Mouse (Mus musculus) MEL (cell line): ENCODE results near the gene Tamm41. TPM values are rescaled to one million over a fixed set of nuclear protein-coding genes. Genes with fewer than 3 reads are reported as not detected.

Source experiments
- DNase-seq: peaks from one replicate; pipeline ENCODE4 v3.0.0; 2011; ENCODE audit warnings: low read depth, low spot score
- H3K27ac ChIP-seq: 2 replicates; pipeline ENCODE4 v1.5.1; 2012; ENCODE audit warnings: low read depth, mild to moderate bottlenecking, control low read depth, low read length, moderate library complexity; ENCODE audit not compliant: control insufficient read depth
- H3K27me3 ChIP-seq, 2 experiments: fragments of 150-350 bp in 1 of 2; sonication (generic) in 1 of 2; 2 replicates each; pipeline ENCODE4 v1.6.1; 2012; ENCODE audit warnings: low read length in 2 of 2, mild to moderate bottlenecking in 2 of 2, improper control_type of control experiment in 1 of 2, moderate library complexity in 1 of 2; ENCODE audit not compliant: insufficient read depth in 2 of 2, control insufficient read depth in 1 of 2
- H3K36me3 ChIP-seq, 2 experiments: 2 replicates each; pipeline ENCODE4 v1.6.1; 2012 to 2014; ENCODE audit warnings: low read length in 2 of 2, improper control_type of control experiment in 1 of 2, inconsistent platforms in 1 of 2, mild to moderate bottlenecking in 1 of 2; ENCODE audit not compliant: insufficient read depth in 2 of 2, control insufficient read depth in 1 of 2
- H3K4me1 ChIP-seq, 2 experiments: fragments of 150-350 bp in 1 of 2; sonication (generic) in 1 of 2; 2 replicates each; pipeline ENCODE4 v1.6.1; 2012; ENCODE audit warnings: low read length in 2 of 2, improper control_type of control experiment in 1 of 2, mild to moderate bottlenecking in 1 of 2; ENCODE audit not compliant: insufficient read depth in 2 of 2, control insufficient read depth in 1 of 2
- H3K4me3 ChIP-seq, 2 experiments: fragments of 150-350 bp in 1 of 2; sonication (generic) in 1 of 2; 2 replicates each; pipeline ENCODE4 v1.5.1; 2012; ENCODE audit warnings: low read depth in 2 of 2, low read length in 2 of 2, mild to moderate bottlenecking in 2 of 2, moderate library complexity in 2 of 2, control low read depth in 1 of 2, improper control_type of control experiment in 1 of 2; ENCODE audit not compliant: control insufficient read depth in 1 of 2, insufficient read depth in 1 of 2
- H3K79me2 ChIP-seq: 2 replicates; pipeline ENCODE4 v1.6.1; 2012; ENCODE audit warnings: mild to moderate bottlenecking, low read length, moderate library complexity; ENCODE audit not compliant: control insufficient read depth, poor library complexity, insufficient read depth
- H3K9ac ChIP-seq: 2 replicates; pipeline ENCODE4 v1.6.1; 2012; ENCODE audit warnings: low read depth, mild to moderate bottlenecking, control low read depth, low read length, moderate library complexity; ENCODE audit not compliant: control insufficient read depth, poor library complexity, severe bottlenecking
- H3K9me3 ChIP-seq: fragments of 150-350 bp; sonication (generic); replicated peaks from 2 replicates; pipeline ENCODE4 v1.6.1; 2012; ENCODE audit warnings: mild to moderate bottlenecking, low read length, improper control_type of control experiment, moderate library complexity; ENCODE audit not compliant: insufficient read depth
- BHLHE40 ChIP-seq: IDR thresholded peaks from 2 replicates; pipeline ENCODE4 v1.6.1; 2012; ENCODE audit warnings: low read depth, mild to moderate bottlenecking, inconsistent platforms, low read length, improper control_type of control experiment, borderline replicate concordance
- CHD1 ChIP-seq: IDR thresholded peaks from 2 replicates; pipeline ENCODE4 v1.6.1; 2012; ENCODE audit warnings: low read depth, mild to moderate bottlenecking, inconsistent platforms, low read length, improper control_type of control experiment
- CTCF ChIP-seq, 3 experiments: IDR thresholded peaks in 2 of 3; conservative IDR thresholded peaks in 1 of 3; 2 replicates each; pipeline ENCODE4 v1.5.1; 2011 to 2012; ENCODE audit warnings: low read length in 3 of 3, low read depth in 2 of 3, mild to moderate bottlenecking in 2 of 3, improper control_type of control experiment in 1 of 3, inconsistent platforms in 1 of 3, mixed read lengths in 1 of 3, moderate library complexity in 1 of 3; ENCODE audit not compliant: control insufficient read depth in 1 of 3, insufficient read depth in 1 of 3, poor library complexity in 1 of 3, severe bottlenecking in 1 of 3
- E2F4 ChIP-seq: IDR thresholded peaks from 2 replicates; pipeline ENCODE4 v1.6.1; 2011; ENCODE audit warnings: low read depth, low read length, improper control_type of control experiment, borderline replicate concordance
- ELF1 ChIP-seq: IDR thresholded peaks from 2 replicates; pipeline ENCODE4 v1.6.1; 2014; ENCODE audit warnings: low read depth, mild to moderate bottlenecking, inconsistent platforms, low read length, improper control_type of control experiment, moderate library complexity
- HCFC1 ChIP-seq: IDR thresholded peaks from 2 replicates; pipeline ENCODE4 v1.6.1; 2012; ENCODE audit warnings: low read depth, mild to moderate bottlenecking, inconsistent platforms, low read length, improper control_type of control experiment, moderate library complexity
- JUND ChIP-seq: IDR thresholded peaks from 2 replicates; pipeline ENCODE4 v1.6.1; 2011; ENCODE audit warnings: low read depth, mild to moderate bottlenecking, improper control_type of control experiment, low read length
- MAFK ChIP-seq: IDR thresholded peaks from 2 replicates; pipeline ENCODE4 v1.6.1; 2011; ENCODE audit warnings: low read depth, mild to moderate bottlenecking, low read length, improper control_type of control experiment, borderline replicate concordance
- MAZ ChIP-seq: IDR thresholded peaks from 2 replicates; pipeline ENCODE4 v1.6.1; 2012; ENCODE audit warnings: low read depth, mild to moderate bottlenecking, inconsistent platforms, low read length, improper control_type of control experiment
- MXI1 ChIP-seq: IDR thresholded peaks from 2 replicates; pipeline ENCODE4 v1.6.1; 2011; ENCODE audit warnings: mild to moderate bottlenecking, low read depth, low read length, improper control_type of control experiment
- MYB ChIP-seq: IDR thresholded peaks from 2 replicates; pipeline ENCODE4 v1.6.1; 2011; ENCODE audit warnings: mild to moderate bottlenecking, low read depth, low read length, improper control_type of control experiment
- NELFE ChIP-seq: IDR thresholded peaks from 2 replicates; pipeline ENCODE4 v1.6.1; 2011; ENCODE audit warnings: low read depth, low read length, improper control_type of control experiment
- NRF1 ChIP-seq: IDR thresholded peaks from 2 replicates; pipeline ENCODE4 v1.6.1; 2014; ENCODE audit warnings: low read depth, mild to moderate bottlenecking, inconsistent platforms, low read length, improper control_type of control experiment, moderate library complexity; ENCODE audit not compliant: poor library complexity, insufficient read depth, severe bottlenecking
- POLR2A ChIP-seq, 2 experiments: IDR thresholded peaks; 2 replicates each; pipeline ENCODE4 v1.6.1; 2011 to 2012; ENCODE audit warnings: low read length in 2 of 2, mild to moderate bottlenecking in 2 of 2, control low read depth in 1 of 2, improper control_type of control experiment in 1 of 2, low read depth in 1 of 2, moderate library complexity in 1 of 2; ENCODE audit not compliant: control insufficient read depth in 1 of 2, insufficient read depth in 1 of 2, poor library complexity in 1 of 2
- POLR2AphosphoS2 ChIP-seq: IDR thresholded peaks from 2 replicates; pipeline ENCODE4 v1.6.1; 2011; ENCODE audit warnings: low read length, improper control_type of control experiment
- POLR2AphosphoS5 ChIP-seq: IDR thresholded peaks from 2 replicates; pipeline ENCODE4 v1.6.1; 2012; ENCODE audit warnings: low read depth, borderline replicate concordance, mild to moderate bottlenecking, inconsistent platforms, low read length, moderate library complexity, mixed read lengths
- RAD21 ChIP-seq: IDR thresholded peaks from 2 replicates; pipeline ENCODE4 v1.6.1; 2011; ENCODE audit warnings: mild to moderate bottlenecking, low read depth, low read length, improper control_type of control experiment
- RCOR1 ChIP-seq: IDR thresholded peaks from 2 replicates; pipeline ENCODE4 v1.6.1; 2012; ENCODE audit warnings: low read depth, mild to moderate bottlenecking, inconsistent platforms, low read length, improper control_type of control experiment
- SIN3A ChIP-seq: IDR thresholded peaks from 2 replicates; pipeline ENCODE4 v1.6.1; 2012; ENCODE audit warnings: low read length, improper control_type of control experiment, inconsistent platforms
- SMC3 ChIP-seq: IDR thresholded peaks from 2 replicates; pipeline ENCODE4 v1.6.1; 2011; ENCODE audit warnings: low read depth, low read length, improper control_type of control experiment
- TAL1 ChIP-seq: IDR thresholded peaks from 2 replicates; pipeline ENCODE4 v1.6.1; 2012; ENCODE audit warnings: mild to moderate bottlenecking, inconsistent platforms, low read length, moderate library complexity, mixed read lengths
- UBTF ChIP-seq: IDR thresholded peaks from 2 replicates; pipeline ENCODE4 v1.6.1; 2012; ENCODE audit warnings: low read depth, mild to moderate bottlenecking, inconsistent platforms, low read length, improper control_type of control experiment, moderate library complexity, borderline replicate concordance; ENCODE audit not compliant: insufficient read depth
- USF2 ChIP-seq, 2 experiments: IDR thresholded peaks; 2 replicates each; pipeline ENCODE4 v1.6.1; 2011 to 2012; ENCODE audit warnings: improper control_type of control experiment in 2 of 2, low read length in 2 of 2, borderline replicate concordance in 1 of 2, inconsistent platforms in 1 of 2, low read depth in 1 of 2, mild to moderate bottlenecking in 1 of 2; ENCODE audit not compliant: insufficient read depth in 1 of 2
- ZKSCAN1 ChIP-seq: IDR thresholded peaks from 2 replicates; pipeline ENCODE4 v1.6.1; 2012; ENCODE audit warnings: low read depth, mild to moderate bottlenecking, inconsistent platforms, low read length, improper control_type of control experiment, moderate library complexity
- ZMIZ1 ChIP-seq: IDR thresholded peaks from 2 replicates; pipeline ENCODE4 v1.6.1; 2012; ENCODE audit warnings: low read depth, mild to moderate bottlenecking, inconsistent platforms, low read length, improper control_type of control experiment, moderate library complexity
- ZNF384 ChIP-seq: IDR thresholded peaks from 2 replicates; pipeline ENCODE4 v1.6.1; 2012; ENCODE audit warnings: low read depth, mild to moderate bottlenecking, inconsistent platforms, low read length, improper control_type of control experiment
- polyA plus RNA-seq, 2 experiments: library from polyadenylated mRNA; stranded (reverse) in 1 of 2; unstranded in 1 of 2; fragments of >175 nt in 1 of 2; fragments of >200 nt in 1 of 2; gene quantifications; 2 replicates each; pipeline versions ENCODE4 v1.2.1 to v1.2.4; 2012; ENCODE audit warnings: low replicate concordance in 2 of 2, low read depth in 1 of 2; ENCODE audit not compliant: insufficient read length in 2 of 2, insufficient read depth in 1 of 2, missing spikeins in 1 of 2
- total RNA-seq: library from RNA; depleted of rRNA; stranded (reverse); fragments of 300-350 nt; gene quantifications from 2 replicates; pipeline ENCODE4 v1.2.3, GENCODE M21; 2012

Tamm41 gene
- total and polyA plus RNA-seq, 3 experiments, result 80.5 to 87.4 TPM; not detected in 1

DNA sequence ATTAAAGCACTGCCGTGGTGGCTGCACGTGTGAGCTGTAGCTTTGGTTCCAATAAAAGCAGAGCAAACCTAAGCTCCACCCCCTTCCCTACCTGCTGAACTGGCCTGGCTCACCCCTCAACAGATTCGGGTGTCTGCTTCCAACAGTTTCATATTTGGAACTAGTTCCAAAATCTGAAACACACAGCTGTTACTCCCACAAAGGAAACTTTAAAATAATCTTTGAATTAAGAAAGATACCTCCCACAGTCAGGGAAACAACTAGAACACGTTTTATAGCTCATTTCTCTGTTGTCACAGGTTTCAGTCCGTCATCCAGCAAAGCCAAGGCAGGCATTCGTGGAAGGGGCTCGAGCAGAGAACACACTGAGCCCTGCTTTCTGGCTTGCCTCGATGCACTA is 44.0 kb downstream of the Tamm41 start:
- DNase-seq, result no peak
- Histone ChIP-seq H3K4me3 (no peak overlapping the region), H3K27me3 (no peaks in the 10 kb centered on the region), H3K36me3 (no peaks in the 10 kb centered on the region), H3K9ac (no peak overlapping the region), H3K4me1 (no peaks in the 10 kb centered on the region), H3K9me3 (no peaks in the 10 kb centered on the region), H3K79me2 (no peaks in the 10 kb centered on the region), H3K27ac (no peak overlapping the region)
- TF ChIP-seq ELF1 (no peak), POLR2AphosphoS5 (no peak), NELFE (no peak), ZMIZ1 (no peak), ZKSCAN1 (no peak), RAD21 (no peak), MYB (no peak), BHLHE40 (no peak), CTCF (IDR thresholded peaks at IDR 0.05 in 2 of 3, conservative IDR thresholded peaks at IDR 0.05 in 1 of 3; ENCODE audit: control insufficient read depth in 1 of 3, insufficient read depth in 1 of 3, low read depth in 2 of 3, low read length in 3 of 3, poor library complexity in 1 of 3, severe bottlenecking in 1 of 3) (no peak), MXI1 (no peak), CHD1 (no peak), UBTF (no peak), RCOR1 (no peak), TAL1 (no peak), MAZ (no peak), SMC3 (no peak), HCFC1 (no peak), JUND (no peak), E2F4 (no peak)

DNA sequence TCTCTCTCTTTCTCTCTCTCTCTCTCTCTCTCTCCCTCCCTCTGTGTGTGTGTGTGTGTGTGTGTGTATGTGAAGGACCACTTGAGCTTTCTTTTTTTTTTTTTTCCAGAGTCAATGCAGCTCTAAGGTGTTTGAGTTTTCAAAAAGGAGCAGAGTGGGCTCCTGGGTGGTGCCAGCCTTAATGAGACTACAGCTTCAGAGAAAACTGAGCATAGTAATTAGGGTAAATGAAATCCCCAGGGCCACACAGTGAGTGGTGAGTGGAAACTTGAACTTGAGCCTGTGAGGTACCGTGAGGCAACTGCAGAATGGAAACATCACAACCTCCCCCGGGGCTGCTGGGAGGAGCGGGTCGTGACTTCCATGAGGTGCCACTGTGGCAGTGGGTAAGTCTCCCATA is 45.8 kb downstream of the Tamm41 start:
- TF ChIP-seq E2F4 (no peak), JUND (no peak), POLR2AphosphoS2 (no peak), RAD21 (no peak), ZNF384 (no peak), BHLHE40 (no peak), SIN3A (no peak), NRF1 (no peak), MAFK (no peak), USF2 (IDR thresholded peaks at IDR 0.05; ENCODE audit: borderline replicate concordance in 1 of 2, insufficient read depth in 1 of 2, low read depth in 1 of 2, low read length in 2 of 2) (no peak), POLR2A (IDR thresholded peaks at IDR 0.05; ENCODE audit: control insufficient read depth in 1 of 2, insufficient read depth in 1 of 2, low read depth in 1 of 2, low read length in 2 of 2, poor library complexity in 1 of 2) (no peak), POLR2AphosphoS5 (no peak)
- Histone ChIP-seq H3K9me3 (no peaks in the 10 kb centered on the region), H3K9ac (no peak overlapping the region), H3K36me3 (peaks cover 0 to 8% of the 10 kb centered on the region in 2 experiments; a peak in 2 of 4 replicates), H3K4me3 (no peak overlapping the region), H3K27me3 (no peaks in the 10 kb centered on the region), H3K4me1 (peaks cover 2 to 9% of the 10 kb centered on the region in 2 experiments; a peak in 3 of 4 replicates), H3K79me2 (no peaks in the 10 kb centered on the region), H3K27ac (no peak overlapping the region)
- no peak for DNase-seq
